Mouse (Mus musculus) MEL (cell line): ENCODE data around the gene Fam102b. TPM values are rescaled to one million over a fixed set of nuclear protein-coding genes. Genes with fewer than 3 reads are reported as not detected.

Source experiments
- DNase-seq: peaks from one replicate; pipeline ENCODE4 v3.0.0; 2011; ENCODE audit warnings: low read depth, low spot score
- H3K27ac ChIP-seq: 2 replicates; pipeline ENCODE4 v1.5.1; 2012; ENCODE audit warnings: low read depth, mild to moderate bottlenecking, control low read depth, low read length, moderate library complexity; ENCODE audit not compliant: control insufficient read depth
- H3K27me3 ChIP-seq, 2 experiments: fragments of 150-350 bp in 1 of 2; sonication (generic) in 1 of 2; 2 replicates each; pipeline ENCODE4 v1.6.1; 2012; ENCODE audit warnings: low read length in 2 of 2, mild to moderate bottlenecking in 2 of 2, improper control_type of control experiment in 1 of 2, moderate library complexity in 1 of 2; ENCODE audit not compliant: insufficient read depth in 2 of 2, control insufficient read depth in 1 of 2
- H3K36me3 ChIP-seq, 2 experiments: 2 replicates each; pipeline ENCODE4 v1.6.1; 2012 to 2014; ENCODE audit warnings: low read length in 2 of 2, improper control_type of control experiment in 1 of 2, inconsistent platforms in 1 of 2, mild to moderate bottlenecking in 1 of 2; ENCODE audit not compliant: insufficient read depth in 2 of 2, control insufficient read depth in 1 of 2
- H3K4me1 ChIP-seq, 2 experiments: fragments of 150-350 bp in 1 of 2; sonication (generic) in 1 of 2; 2 replicates each; pipeline ENCODE4 v1.6.1; 2012; ENCODE audit warnings: low read length in 2 of 2, improper control_type of control experiment in 1 of 2, mild to moderate bottlenecking in 1 of 2; ENCODE audit not compliant: insufficient read depth in 2 of 2, control insufficient read depth in 1 of 2
- H3K4me3 ChIP-seq, 2 experiments: fragments of 150-350 bp in 1 of 2; sonication (generic) in 1 of 2; 2 replicates each; pipeline ENCODE4 v1.5.1; 2012; ENCODE audit warnings: low read depth in 2 of 2, low read length in 2 of 2, mild to moderate bottlenecking in 2 of 2, moderate library complexity in 2 of 2, control low read depth in 1 of 2, improper control_type of control experiment in 1 of 2; ENCODE audit not compliant: control insufficient read depth in 1 of 2, insufficient read depth in 1 of 2
- H3K79me2 ChIP-seq: 2 replicates; pipeline ENCODE4 v1.6.1; 2012; ENCODE audit warnings: mild to moderate bottlenecking, low read length, moderate library complexity; ENCODE audit not compliant: control insufficient read depth, poor library complexity, insufficient read depth
- H3K9ac ChIP-seq: 2 replicates; pipeline ENCODE4 v1.6.1; 2012; ENCODE audit warnings: low read depth, mild to moderate bottlenecking, control low read depth, low read length, moderate library complexity; ENCODE audit not compliant: control insufficient read depth, poor library complexity, severe bottlenecking
- H3K9me3 ChIP-seq: fragments of 150-350 bp; sonication (generic); replicated peaks from 2 replicates; pipeline ENCODE4 v1.6.1; 2012; ENCODE audit warnings: mild to moderate bottlenecking, low read length, improper control_type of control experiment, moderate library complexity; ENCODE audit not compliant: insufficient read depth
- BHLHE40 ChIP-seq: IDR thresholded peaks from 2 replicates; pipeline ENCODE4 v1.6.1; 2012; ENCODE audit warnings: low read depth, mild to moderate bottlenecking, inconsistent platforms, low read length, improper control_type of control experiment, borderline replicate concordance
- CHD1 ChIP-seq: IDR thresholded peaks from 2 replicates; pipeline ENCODE4 v1.6.1; 2012; ENCODE audit warnings: low read depth, mild to moderate bottlenecking, inconsistent platforms, low read length, improper control_type of control experiment
- CHD2 ChIP-seq: IDR thresholded peaks from 2 replicates; pipeline ENCODE4 v1.6.1; 2011; ENCODE audit warnings: low read length, improper control_type of control experiment
- CTCF ChIP-seq, 3 experiments: IDR thresholded peaks in 2 of 3; conservative IDR thresholded peaks in 1 of 3; 2 replicates each; pipeline ENCODE4 v1.5.1; 2011 to 2012; ENCODE audit warnings: low read length in 3 of 3, low read depth in 2 of 3, mild to moderate bottlenecking in 2 of 3, improper control_type of control experiment in 1 of 3, inconsistent platforms in 1 of 3, mixed read lengths in 1 of 3, moderate library complexity in 1 of 3; ENCODE audit not compliant: control insufficient read depth in 1 of 3, insufficient read depth in 1 of 3, poor library complexity in 1 of 3, severe bottlenecking in 1 of 3
- E2F4 ChIP-seq: IDR thresholded peaks from 2 replicates; pipeline ENCODE4 v1.6.1; 2011; ENCODE audit warnings: low read depth, low read length, improper control_type of control experiment, borderline replicate concordance
- ELF1 ChIP-seq: IDR thresholded peaks from 2 replicates; pipeline ENCODE4 v1.6.1; 2014; ENCODE audit warnings: low read depth, mild to moderate bottlenecking, inconsistent platforms, low read length, improper control_type of control experiment, moderate library complexity
- EP300 ChIP-seq, 2 experiments: IDR thresholded peaks; 2 replicates each; pipeline ENCODE4 v1.6.1; 2011; ENCODE audit warnings: improper control_type of control experiment in 2 of 2, low read length in 2 of 2, low read depth in 1 of 2, mild to moderate bottlenecking in 1 of 2
- ETS1 ChIP-seq: IDR thresholded peaks from 2 replicates; pipeline ENCODE4 v1.6.1; 2012; ENCODE audit warnings: low read depth, mild to moderate bottlenecking, inconsistent platforms, low read length, improper control_type of control experiment, moderate library complexity
- HCFC1 ChIP-seq: IDR thresholded peaks from 2 replicates; pipeline ENCODE4 v1.6.1; 2012; ENCODE audit warnings: low read depth, mild to moderate bottlenecking, inconsistent platforms, low read length, improper control_type of control experiment, moderate library complexity
- JUND ChIP-seq: IDR thresholded peaks from 2 replicates; pipeline ENCODE4 v1.6.1; 2011; ENCODE audit warnings: low read depth, mild to moderate bottlenecking, improper control_type of control experiment, low read length
- MAFK ChIP-seq: IDR thresholded peaks from 2 replicates; pipeline ENCODE4 v1.6.1; 2011; ENCODE audit warnings: low read depth, mild to moderate bottlenecking, low read length, improper control_type of control experiment, borderline replicate concordance
- MAX ChIP-seq: IDR thresholded peaks from 2 replicates; pipeline ENCODE4 v1.6.1; 2011; ENCODE audit warnings: low read length, improper control_type of control experiment
- MYC ChIP-seq: IDR thresholded peaks from 2 replicates; pipeline ENCODE4 v1.6.1; 2011; ENCODE audit warnings: low read depth, mild to moderate bottlenecking, low read length, improper control_type of control experiment, moderate library complexity
- NRF1 ChIP-seq: IDR thresholded peaks from 2 replicates; pipeline ENCODE4 v1.6.1; 2014; ENCODE audit warnings: low read depth, mild to moderate bottlenecking, inconsistent platforms, low read length, improper control_type of control experiment, moderate library complexity; ENCODE audit not compliant: poor library complexity, insufficient read depth, severe bottlenecking
- POLR2A ChIP-seq, 2 experiments: IDR thresholded peaks; 2 replicates each; pipeline ENCODE4 v1.6.1; 2011 to 2012; ENCODE audit warnings: low read length in 2 of 2, mild to moderate bottlenecking in 2 of 2, control low read depth in 1 of 2, improper control_type of control experiment in 1 of 2, low read depth in 1 of 2, moderate library complexity in 1 of 2; ENCODE audit not compliant: control insufficient read depth in 1 of 2, insufficient read depth in 1 of 2, poor library complexity in 1 of 2
- POLR2AphosphoS2 ChIP-seq: IDR thresholded peaks from 2 replicates; pipeline ENCODE4 v1.6.1; 2011; ENCODE audit warnings: low read length, improper control_type of control experiment
- POLR2AphosphoS5 ChIP-seq: IDR thresholded peaks from 2 replicates; pipeline ENCODE4 v1.6.1; 2012; ENCODE audit warnings: low read depth, borderline replicate concordance, mild to moderate bottlenecking, inconsistent platforms, low read length, moderate library complexity, mixed read lengths
- RAD21 ChIP-seq: IDR thresholded peaks from 2 replicates; pipeline ENCODE4 v1.6.1; 2011; ENCODE audit warnings: mild to moderate bottlenecking, low read depth, low read length, improper control_type of control experiment
- RCOR1 ChIP-seq: IDR thresholded peaks from 2 replicates; pipeline ENCODE4 v1.6.1; 2012; ENCODE audit warnings: low read depth, mild to moderate bottlenecking, inconsistent platforms, low read length, improper control_type of control experiment
- SIN3A ChIP-seq: IDR thresholded peaks from 2 replicates; pipeline ENCODE4 v1.6.1; 2012; ENCODE audit warnings: low read length, improper control_type of control experiment, inconsistent platforms
- SMC3 ChIP-seq: IDR thresholded peaks from 2 replicates; pipeline ENCODE4 v1.6.1; 2011; ENCODE audit warnings: low read depth, low read length, improper control_type of control experiment
- TBP ChIP-seq: IDR thresholded peaks from 2 replicates; pipeline ENCODE4 v1.8.0; 2011; ENCODE audit warnings: low read depth, low read length, improper control_type of control experiment
- UBTF ChIP-seq: IDR thresholded peaks from 2 replicates; pipeline ENCODE4 v1.6.1; 2012; ENCODE audit warnings: low read depth, mild to moderate bottlenecking, inconsistent platforms, low read length, improper control_type of control experiment, moderate library complexity, borderline replicate concordance; ENCODE audit not compliant: insufficient read depth
- ZC3H11A ChIP-seq: IDR thresholded peaks from 2 replicates; pipeline ENCODE4 v1.6.1; 2012; ENCODE audit warnings: low read depth, mild to moderate bottlenecking, inconsistent platforms, low read length, improper control_type of control experiment
- ZNF384 ChIP-seq: IDR thresholded peaks from 2 replicates; pipeline ENCODE4 v1.6.1; 2012; ENCODE audit warnings: low read depth, mild to moderate bottlenecking, inconsistent platforms, low read length, improper control_type of control experiment
- polyA plus RNA-seq, 2 experiments: library from polyadenylated mRNA; stranded (reverse) in 1 of 2; unstranded in 1 of 2; fragments of >175 nt in 1 of 2; fragments of >200 nt in 1 of 2; gene quantifications; 2 replicates each; pipeline versions ENCODE4 v1.2.1 to v1.2.4; 2012; ENCODE audit warnings: low replicate concordance in 2 of 2, low read depth in 1 of 2; ENCODE audit not compliant: insufficient read length in 2 of 2, insufficient read depth in 1 of 2, missing spikeins in 1 of 2
- total RNA-seq: library from RNA; depleted of rRNA; stranded (reverse); fragments of 300-350 nt; gene quantifications from 2 replicates; pipeline ENCODE4 v1.2.3, GENCODE M21; 2012

Fam102b gene
- total and polyA plus RNA-seq, 3 experiments = 10.4 to 26.9 (median 14.1) TPM

DNA sequence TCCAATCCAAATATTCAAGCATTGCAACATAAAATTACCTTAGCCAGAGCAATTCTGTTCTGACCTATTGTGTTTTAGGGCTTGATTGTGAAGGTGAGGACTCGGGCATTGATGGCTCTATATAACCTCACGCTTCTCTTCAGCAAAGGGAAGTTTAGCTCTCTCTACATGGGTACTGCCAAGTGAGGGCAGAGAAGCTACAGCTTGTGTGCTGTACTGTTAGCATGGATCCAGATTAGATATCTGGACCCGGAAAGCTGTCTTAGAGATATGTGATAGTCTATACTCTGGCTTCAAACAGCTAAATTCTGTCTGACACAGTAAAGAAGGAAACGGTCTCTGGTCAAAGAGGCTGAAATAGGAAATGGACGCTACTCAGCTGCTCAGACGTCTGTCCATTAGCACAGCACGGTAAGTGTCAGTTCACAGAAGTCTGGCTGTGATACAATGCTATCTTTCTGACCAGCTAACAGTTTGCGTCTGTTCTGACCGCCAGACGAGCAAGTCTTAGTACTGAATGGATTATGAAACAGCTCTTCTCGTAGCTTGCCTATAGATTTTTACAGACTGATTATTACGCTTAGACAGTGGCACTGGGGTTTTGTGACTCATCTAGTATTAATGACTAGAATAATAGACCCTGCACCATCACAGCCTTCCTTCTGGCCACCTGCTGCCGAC, 53.3 kb downstream of the Fam102b start:
- Histone ChIP-seq H3K27ac (no peak overlapping the region), H3K27me3 (no peaks in the 10 kb centered on the region), H3K79me2 (no peaks in the 10 kb centered on the region), H3K9me3 (no peaks in the 10 kb centered on the region), H3K4me1 (no peaks in the 10 kb centered on the region), H3K9ac (no peak overlapping the region), H3K36me3 (no peaks in the 10 kb centered on the region), H3K4me3 (no peak overlapping the region)
- DNase-seq = no peak
- TF ChIP-seq JUND = no peak

DNA sequence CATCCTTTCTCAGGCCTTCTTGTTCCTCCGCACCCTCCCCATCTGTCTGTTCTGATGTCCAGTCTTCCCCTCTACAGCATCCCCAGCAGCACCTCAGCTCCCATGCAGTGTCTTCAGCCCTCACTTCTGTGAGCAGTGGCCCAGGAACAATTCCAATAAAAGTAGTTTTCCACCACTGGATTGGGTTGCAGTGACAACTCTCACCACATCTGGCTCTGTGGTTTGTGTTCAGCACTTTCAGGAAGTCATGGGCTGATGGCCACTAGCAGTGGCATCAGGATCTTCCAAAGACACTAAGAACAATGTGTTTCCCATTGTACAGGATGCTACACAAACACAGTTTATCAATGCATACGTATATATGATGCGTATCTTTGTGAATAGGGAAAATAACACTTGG, 61.4 kb downstream of the Fam102b start:
- no peaks in the 10 kb centered on the region for H3K27me3 ChIP-seq
- no peaks in the 10 kb centered on the region for H3K79me2 ChIP-seq
- H3K27ac ChIP-seq = no peak overlapping the region
- no peak for DNase-seq
- TF ChIP-seq POLR2AphosphoS2 = no peak
- no peak for TF ChIP-seq ZNF384
- no peak for TF ChIP-seq MAX
- H3K4me1 ChIP-seq = no peaks in the 10 kb centered on the region
- H3K9ac ChIP-seq = no peak overlapping the region
- H3K4me3 ChIP-seq = no peak overlapping the region
- H3K36me3 ChIP-seq = no peaks in the 10 kb centered on the region
- no peaks in the 10 kb centered on the region for H3K9me3 ChIP-seq

DNA sequence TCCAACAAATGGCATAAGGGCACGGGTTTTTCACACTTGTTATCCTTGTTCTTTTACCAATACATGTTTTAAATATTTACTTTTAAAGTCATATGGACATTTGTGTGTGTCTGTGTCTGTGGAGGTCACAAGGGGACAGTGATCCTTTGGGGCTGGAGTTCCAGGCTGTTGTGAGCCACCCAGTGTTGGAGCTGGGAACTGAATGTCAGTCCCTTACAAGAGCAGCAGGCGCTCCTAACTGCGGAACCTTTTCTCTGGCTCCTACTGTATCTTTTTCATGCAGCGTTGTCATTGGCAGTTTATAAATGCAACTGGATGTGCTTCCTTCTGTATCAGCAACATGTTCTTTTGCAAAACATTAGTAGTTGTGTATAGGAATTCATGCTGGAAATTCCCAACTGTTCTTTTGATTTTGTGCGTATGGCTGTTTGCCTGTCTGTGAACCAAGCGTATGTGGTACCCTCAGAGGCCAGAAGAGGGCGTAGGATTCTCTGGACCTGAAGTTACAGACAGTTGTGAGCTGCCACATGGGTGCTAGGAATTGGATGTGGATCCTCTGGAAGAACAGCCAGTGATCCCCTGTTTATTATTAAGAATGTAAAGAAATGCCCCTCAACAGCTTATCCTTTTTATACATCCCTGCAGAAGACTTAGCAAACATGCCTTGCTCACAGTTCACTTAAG, 62.9 kb downstream of the Fam102b start:
- peak; percentile 34 for DNase-seq
- Histone ChIP-seq H3K9ac (no peak overlapping the region), H3K27me3 (no peaks in the 10 kb centered on the region), H3K36me3 (no peaks in the 10 kb centered on the region), H3K4me1 (no peaks in the 10 kb centered on the region), H3K27ac (no peak overlapping the region), H3K9me3 (no peaks in the 10 kb centered on the region), H3K4me3 (no peak overlapping the region), H3K79me2 (no peaks in the 10 kb centered on the region)
- TF ChIP-seq ZC3H11A (peak; percentile 11; the same call in 1 of the 2 replicates), MAX (no peak), CTCF (IDR thresholded peaks at IDR 0.05 in 2 of 3, conservative IDR thresholded peaks at IDR 0.05 in 1 of 3; ENCODE audit: control insufficient read depth in 1 of 3, insufficient read depth in 1 of 3, low read depth in 2 of 3, low read length in 3 of 3, poor library complexity in 1 of 3, severe bottlenecking in 1 of 3) (peak; percentile 12 to 52 (median 45); a peak in 4 of 6 replicates), JUND (no peak), ELF1 (no peak), E2F4 (no peak), HCFC1 (no peak), MAFK (no peak), SMC3 (peak; percentile 57), ETS1 (no peak), BHLHE40 (no peak), TBP (no peak), RCOR1 (no peak), CHD2 (no peak), UBTF (no peak), SIN3A (no peak), EP300 (IDR thresholded peaks at IDR 0.05; ENCODE audit: low read depth in 1 of 2, low read length in 2 of 2) (no peak), MYC (no peak), RAD21 (peak; percentile 22), POLR2AphosphoS5 (no peak), POLR2A (IDR thresholded peaks at IDR 0.05; ENCODE audit: control insufficient read depth in 1 of 2, insufficient read depth in 1 of 2, low read depth in 1 of 2, low read length in 2 of 2, poor library complexity in 1 of 2) (no peak), NRF1 (no peak), CHD1 (no peak)
